Mouse (Mus musculus): Measurements from ENCODE around the gene Rhoh.
A peak's percentile ranks its signal among the peaks of the same experiment; 100 is the strongest.

Gene Rhoh

DNA sequence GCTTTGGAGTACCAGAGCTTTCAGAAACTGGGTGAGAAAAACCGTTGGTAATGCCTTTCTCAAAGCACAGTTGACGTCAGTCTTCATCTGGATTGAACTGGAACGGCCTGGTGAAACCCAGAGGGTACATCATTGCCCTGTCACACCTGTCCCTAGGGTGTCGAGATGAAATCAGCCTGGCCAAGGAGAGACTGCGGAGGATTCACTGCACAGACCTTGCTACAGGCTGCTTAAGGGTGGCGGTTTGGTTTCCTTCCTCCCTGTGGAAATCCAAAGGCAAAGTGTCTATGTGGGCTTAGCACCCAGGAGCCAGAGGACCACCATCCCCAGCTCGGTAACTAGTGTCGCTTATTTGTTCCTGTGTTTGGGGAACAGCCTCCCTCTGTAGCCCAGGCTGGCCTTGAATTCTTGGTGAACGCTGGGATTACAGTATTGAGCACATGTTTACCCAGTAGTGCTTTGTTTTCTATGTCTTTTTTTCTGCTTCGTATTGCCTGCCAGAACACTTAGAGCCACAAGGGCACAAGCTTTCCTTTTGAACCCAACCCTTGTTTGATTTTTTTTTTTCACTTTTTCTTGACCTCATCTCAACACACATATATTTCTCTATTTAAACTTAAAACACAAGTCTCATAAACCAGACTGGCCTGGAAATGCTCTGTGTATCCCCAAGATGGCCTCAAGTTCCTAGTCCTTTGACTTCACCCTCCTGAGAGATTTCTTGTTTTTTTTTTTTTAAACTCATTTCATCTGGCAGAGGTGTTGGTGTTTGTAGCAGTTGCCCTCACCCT is at the start of gene Rhoh:
TSS of gene Rhoh (plus strand) at position 60 of the 791 bp plus-strand sequence.
- DNase-seq (ENCODE audit: low spot score), result no peak

DNA sequence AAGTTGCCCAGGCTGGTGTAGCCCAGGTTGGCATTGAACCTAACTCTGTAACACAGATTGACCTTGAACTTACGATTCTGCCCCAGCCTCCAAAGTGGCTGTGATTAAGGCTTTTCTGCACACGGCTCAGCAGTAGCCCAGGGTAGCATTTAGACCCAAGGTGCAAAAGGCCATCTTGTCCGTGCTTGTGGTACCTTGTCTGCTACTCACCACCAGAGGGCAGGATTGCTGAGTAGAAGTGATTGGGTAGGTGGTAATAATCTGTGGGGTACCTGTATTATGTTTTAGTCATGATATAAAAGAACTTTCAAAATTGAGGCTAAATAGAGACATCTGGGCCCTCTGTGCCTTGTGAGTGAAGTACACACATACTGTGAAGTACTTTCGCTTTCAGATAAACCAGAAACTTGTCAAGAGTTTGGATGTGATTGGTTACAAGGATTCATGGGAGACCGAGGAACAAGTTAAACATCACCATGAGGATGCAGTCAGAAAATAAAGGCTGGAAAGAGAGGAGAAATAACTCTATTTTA is 37.3 kb upstream of the Rhoh start:
- peak; percentile 52 for DNase-seq (ENCODE audit: low spot score)

DNA sequence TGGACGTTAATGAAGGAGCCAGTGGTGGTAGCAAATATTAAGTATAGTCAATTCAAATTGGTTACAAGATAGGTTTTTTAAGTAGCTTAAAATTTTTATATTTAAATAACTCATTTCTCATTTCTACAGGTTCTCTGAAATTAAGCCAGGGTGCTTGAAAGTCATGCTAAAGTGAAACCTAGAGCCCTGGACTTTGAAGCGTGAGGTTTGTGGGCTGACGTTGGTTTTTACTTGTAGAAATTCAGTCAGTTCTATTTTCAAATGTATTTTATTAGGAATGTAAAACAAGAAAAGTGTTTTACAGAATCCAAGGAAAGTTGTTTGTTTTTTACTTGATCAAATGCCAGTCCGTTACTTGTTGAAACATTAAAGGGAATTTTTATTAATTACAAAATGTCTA is 34.5 kb upstream of the Rhoh start:
- no peak for DNase-seq (ENCODE audit: low spot score)

DNA sequence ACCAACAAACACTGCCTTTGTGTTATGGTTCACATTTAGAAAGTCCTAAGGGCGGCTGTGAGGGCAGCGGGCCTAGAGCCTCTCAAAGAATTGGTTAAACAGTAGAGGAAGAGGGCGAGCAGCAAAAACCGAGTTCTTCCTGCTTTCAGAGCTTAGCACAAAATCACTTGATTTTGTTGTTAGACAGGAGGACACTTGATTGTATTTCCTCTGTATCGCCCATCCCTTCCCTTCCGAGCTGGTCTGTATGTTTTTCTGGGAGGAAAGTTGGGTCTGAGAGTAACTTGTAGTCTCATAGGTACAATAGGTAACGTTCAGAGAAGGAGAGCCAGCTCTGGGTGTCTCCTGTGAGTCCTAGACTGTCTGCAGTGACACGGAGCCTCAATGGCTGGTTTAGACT is 33.9 kb upstream of the Rhoh start:
- no peak for DNase-seq (ENCODE audit: low spot score)

DNA sequence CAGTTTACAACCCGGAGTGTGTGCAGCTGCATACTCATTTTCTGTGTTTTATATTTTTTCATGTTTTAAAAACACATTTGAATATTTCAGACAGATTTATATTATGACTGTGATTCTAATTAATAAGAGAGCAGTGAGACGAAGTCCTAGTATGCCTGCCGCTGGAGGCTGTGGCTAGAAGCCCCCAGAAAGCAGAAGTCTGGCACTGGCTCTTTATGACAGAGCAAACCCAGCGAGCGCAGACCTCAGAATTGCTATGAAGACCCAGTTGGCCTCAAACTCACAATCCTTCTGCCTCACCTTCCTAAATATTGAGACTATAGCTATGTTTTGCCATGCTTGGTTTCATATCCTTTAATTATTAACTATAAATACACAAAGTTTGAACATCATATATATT is 32.8 kb upstream of the Rhoh start:
- no peak for DNase-seq (ENCODE audit: low spot score)

DNA sequence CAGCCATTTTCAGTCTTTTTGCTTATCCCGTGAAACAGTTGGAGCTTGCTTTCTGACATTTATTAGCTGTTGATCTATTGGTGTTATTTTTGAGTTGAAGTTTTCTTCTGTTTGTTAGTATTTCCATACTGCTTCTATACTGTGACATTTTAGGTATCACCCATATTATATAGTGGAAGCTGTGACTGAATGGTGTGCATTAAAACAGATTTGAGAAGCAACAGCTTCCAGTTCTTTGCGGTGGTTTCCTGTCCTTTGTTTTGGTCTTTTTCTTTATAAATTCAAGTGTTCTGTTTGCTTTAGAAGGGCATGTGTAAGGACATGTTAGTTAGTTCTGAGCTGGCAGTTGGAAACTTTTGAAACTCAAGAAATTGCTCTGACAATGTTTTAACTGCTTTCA is 32.0 kb upstream of the Rhoh start:
- DNase-seq (ENCODE audit: low spot score), result no peak

DNA sequence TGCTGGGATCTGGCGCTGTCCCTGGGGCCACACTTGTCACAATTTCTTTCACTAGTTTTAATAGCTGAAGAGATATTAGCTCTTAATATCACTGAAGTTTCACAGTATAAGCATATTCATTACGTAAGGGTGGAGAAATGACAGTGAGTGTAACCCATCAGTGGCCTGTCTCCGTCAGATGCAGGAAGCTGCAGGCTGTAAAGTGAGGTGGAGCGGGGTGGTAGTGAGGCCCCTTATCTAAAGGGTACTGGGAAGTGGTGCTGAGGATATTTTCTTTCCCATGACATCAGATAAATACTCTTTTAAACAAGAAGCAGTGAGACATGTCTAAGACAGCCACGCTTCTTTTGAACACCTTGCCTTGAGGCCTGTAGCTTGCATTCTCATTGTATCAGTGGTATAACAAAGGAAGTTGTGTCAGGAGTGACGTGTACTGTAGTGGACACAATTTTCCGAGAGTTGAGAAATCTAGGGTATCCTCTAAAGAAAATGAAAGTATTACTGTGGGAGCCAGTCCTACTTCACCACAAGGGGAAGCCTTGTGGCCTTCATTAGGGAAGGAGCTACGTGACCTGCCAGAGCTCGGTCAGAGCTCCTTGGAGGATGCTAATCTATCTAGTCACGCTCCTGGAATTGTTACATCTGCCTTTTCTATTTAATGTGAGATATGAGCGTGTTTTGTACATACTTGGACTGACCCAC is 28.9 kb upstream of the Rhoh start:
- peak; percentile 15 for DNase-seq (ENCODE audit: low spot score)

DNA sequence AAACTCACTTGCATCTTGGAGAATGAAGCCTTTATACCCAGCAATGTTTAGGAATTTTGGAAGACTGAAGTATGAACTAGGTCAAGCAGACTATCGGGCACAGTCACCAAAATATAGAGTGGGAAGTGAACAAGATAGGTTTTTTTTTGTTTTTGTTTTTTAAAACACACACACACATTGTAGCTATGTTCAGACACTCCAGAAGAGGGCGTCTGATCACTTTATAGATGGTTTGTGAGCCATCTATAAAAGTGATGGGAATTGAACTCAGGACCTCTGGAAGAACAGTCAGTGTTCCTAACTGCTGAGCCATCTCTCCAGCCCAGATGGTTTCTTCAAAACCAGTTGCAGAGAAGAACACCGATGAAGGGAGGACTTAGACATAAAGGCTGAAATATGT is 27.9 kb upstream of the Rhoh start:
- no peak for DNase-seq (ENCODE audit: low spot score)

DNA sequence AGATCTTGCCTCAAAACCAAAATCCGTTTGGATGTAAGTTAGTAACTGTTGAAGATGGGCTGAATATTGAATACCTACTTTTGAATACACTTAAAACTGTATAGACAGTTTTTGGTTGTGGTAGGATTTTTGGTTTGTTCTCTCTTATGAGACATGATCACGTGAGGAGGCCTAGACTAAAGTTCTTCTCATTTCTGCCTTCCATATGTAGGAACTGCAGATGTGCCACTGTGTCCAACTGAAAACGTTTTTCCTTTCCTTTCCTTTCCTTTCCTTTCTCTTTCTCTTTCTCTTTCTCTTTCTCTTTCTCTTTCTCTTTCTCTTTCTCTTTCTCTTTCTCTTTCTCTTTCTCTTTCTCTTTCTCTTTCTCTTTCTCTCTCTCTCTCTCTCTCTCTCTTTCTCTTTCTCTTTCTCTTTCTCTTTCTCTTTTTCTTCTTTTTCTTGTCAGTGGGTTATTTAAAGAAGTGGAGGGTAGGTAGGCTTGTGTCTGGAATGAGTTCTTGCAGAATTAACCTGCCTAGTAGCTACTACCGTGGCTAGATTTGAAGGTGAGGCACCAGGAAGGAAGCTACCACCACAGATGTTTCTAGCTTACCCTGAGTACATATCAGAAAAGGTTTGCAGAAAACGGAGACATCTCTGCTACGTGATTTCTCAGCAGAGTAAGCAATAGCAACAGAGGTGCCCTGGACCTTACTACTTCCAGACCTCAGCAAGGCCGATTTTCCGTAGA is 27.1 kb upstream of the Rhoh start:
- no peak for DNase-seq (ENCODE audit: low spot score)

DNA sequence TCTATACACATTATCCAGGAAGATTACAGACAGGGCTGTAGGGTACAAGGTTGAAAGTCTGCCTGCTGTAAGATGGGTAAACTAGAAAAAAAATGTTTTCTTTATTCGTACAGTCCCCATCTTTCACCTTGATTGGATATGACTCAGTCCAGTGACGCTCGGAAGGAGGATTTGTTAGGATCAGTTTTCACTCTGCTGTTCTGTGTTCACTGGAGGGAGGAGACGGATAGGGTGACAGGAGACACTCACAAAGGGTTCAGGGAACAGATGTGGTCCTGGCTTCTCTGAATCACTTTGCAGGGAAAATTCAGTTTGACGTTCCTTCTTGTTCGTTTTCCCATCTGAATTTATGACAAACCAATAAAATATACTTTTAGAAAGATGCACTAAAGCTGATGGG is 23.0 kb upstream of the Rhoh start:
- no peak for DNase-seq (ENCODE audit: low spot score)

DNA sequence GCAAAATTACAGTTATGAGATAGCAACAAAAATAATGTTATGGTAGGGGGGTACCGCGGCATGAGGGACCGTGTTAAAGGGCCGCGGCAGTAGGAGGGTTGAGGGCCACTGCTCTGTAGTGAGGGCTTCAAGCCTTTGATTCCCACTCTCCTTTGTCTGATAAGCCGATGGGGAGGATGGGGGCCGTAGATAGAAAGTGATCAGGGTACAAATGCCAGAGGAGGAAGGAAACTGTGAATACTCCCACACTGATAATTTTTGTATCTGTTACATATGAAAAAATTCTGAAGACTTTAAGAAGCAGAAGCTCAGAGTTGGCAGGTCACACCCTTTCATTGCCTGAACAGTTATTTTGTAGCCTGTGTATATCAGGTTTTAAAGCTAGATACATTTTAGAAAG is 18.1 kb upstream of the Rhoh start:
- no peak for DNase-seq (ENCODE audit: low spot score)

DNA sequence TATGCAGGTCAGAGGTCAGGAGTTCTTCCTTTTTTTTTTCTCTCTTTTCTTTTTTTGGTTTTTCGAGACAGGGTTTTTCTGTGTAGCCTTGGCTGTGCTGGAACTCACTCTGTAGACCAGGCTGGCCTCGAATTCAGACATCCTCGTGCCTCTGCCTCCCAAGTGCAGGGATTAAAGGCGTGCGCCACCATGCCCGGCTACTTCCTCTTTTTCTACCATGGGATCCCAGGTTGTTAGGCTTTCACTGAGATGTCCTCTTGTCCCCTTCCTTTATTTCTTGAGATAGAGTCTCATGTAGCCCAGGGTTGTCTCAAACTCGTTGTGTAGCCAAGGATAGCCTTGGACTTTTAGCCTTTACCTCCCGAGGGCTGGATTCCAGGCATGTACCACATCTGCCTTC is 14.5 kb upstream of the Rhoh start:
- DNase-seq (ENCODE audit: low spot score), result no peak

DNA sequence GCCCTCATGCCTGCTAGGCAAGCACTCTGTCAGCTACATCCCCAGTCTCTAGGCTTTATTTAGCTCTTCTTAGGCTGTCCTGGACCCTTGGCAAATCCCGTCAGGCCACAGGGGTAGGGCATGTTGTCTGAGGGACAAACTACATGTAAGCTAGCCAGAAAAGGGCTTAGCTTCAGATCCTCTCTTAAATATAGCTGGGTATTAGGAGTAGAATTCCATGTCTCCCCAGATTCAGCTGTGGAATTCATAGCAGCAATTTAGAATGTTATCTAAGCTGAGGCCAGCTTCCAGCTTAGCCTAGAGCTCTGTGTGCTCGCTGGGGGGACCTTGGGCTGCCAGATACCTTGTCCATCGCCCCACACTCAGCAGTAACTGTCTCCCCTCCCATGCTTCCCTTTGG is 14.1 kb upstream of the Rhoh start:
- DNase-seq (ENCODE audit: low spot score), result no peak

DNA sequence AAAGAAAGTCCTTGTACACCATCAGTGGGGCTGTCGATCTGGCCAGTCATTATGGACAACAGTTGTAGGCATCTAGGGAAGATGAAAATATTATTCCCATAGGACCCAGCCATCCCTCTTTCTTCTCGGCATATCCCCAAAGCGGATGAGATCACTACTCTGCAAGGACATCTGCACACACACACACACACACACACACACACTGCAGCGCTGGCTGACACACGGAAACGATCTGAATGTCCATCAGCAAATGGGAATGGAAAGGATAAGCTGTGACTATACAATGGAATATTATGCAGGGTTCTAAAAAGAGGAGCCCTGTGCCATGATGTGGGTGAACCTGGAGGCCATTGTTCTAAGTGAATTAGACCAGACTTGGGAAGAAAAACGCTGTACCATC is 13.4 kb upstream of the Rhoh start:
- no peak for DNase-seq (ENCODE audit: low spot score)

DNA sequence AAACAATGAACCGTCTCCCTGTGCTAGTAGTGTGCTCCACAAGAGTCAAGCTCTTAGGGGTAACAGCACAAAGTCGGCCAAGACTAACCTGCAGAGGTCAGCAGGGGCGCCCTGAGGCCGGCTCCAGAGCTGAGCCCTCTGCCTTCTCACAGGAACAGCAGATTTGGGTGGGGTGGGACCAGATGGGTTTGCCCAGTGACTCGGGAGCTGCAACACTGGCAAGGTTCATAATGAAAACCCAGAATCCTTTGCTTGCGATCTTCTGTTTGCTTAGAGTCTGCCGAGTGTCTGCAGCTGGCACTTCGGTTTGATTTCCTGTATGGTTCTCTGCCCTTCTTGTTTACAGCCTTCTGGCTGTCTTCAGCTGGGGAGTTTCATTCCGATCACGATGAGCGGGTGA is 10.2 kb upstream of the Rhoh start:
- DNase-seq (ENCODE audit: low spot score), result peak; percentile 44

DNA sequence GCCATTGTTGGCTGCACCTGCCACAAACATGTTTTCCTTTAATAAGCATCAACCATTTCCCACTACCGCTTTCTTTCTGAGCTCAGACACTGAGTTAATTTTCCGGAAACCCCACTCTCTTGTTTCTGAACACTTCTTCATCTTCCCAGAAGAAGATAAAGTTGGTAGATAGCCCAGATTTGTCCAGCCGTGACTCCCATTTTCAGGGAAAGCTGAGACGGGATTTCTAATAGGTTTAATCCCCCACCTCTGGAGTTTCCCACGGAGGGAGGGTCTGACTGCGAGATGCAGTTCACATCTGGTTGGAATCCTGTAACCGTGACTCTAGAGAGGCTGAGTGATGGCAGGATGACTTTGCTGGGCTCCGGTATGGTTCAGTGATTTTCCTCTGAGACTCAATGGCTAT is 6.2 kb upstream of the Rhoh start:
- no peak for DNase-seq (ENCODE audit: low spot score)

DNA sequence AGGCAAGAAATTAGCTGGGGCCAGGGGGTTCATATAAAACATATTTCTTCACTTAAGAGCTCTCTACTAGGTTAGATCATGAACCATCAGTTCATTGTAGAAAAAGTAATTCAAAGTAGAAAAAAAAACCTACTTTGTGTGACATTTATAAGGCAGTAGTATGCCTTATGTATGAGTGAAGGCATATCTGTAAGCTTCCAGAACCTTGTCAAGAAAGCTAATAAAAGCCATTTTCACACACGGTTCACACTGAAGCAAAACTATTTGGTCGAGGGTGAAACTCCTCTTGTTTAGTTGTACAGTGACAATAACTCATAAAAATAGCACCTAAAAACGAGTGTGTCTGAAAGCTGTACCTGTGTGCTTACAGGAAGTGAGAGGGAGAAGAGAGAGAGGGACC is 5.4 kb upstream of the Rhoh start:
- DNase-seq (ENCODE audit: low spot score), result no peak

DNA sequence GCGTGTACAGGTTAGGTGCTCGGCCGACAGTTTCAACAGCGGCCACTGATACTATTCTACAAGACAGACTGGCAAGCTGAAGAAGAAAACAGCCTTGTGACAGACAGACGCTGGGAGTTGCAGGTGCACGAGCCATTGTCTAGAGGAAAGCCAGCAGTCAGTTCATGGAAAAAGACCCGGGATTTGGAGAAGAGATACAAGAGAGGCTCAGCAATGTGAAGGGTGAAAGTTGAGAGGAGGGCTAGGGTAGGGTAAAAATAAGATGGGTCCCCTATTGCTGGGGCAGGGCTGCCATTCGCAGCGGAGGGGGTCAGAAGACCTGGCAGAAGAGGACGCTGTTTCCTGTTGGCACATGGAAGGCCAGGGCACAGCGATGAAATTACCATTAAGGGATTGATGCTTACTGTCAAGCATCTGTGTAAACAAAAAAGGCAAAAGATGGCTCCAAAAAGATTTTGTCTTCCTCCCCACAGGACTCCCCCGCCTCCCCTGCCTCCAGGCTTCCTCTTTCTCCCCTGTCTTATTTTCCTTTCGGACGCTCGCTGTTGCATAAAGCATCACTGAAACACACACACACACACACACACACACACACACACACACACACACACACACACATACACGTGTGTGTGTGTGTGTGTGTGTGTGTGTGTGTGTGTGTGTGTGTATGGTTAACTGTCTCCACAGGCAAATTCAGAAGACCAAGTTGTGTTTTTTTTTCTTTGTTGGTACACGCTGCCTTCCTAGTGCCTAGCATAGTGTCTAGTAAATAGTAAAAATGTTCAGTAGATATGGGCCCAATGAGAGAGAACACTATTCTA is 4.2 kb upstream of the Rhoh start:
- DNase-seq (ENCODE audit: low spot score), result no peak

DNA sequence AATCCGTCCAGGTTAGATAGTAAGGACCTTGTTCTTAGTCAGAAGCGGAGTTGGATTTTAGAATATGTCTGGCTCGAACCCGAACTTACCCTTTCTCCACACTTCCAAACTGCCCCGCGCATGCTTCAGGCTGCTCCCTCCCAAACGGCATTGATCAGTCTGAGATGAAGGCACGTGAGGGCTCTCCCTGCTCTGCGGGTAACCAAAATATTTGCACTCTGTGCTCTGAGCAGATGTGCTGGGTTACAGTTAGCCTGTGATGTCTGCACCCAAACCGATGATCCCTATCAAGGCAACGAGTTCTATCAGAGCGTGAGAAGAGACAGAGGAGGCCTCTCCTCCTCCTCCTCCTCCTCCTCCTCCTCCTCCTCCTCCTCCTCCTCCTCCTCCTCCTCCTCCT is 3.1 kb upstream of the Rhoh start:
- no peak for DNase-seq (ENCODE audit: low spot score)

DNA sequence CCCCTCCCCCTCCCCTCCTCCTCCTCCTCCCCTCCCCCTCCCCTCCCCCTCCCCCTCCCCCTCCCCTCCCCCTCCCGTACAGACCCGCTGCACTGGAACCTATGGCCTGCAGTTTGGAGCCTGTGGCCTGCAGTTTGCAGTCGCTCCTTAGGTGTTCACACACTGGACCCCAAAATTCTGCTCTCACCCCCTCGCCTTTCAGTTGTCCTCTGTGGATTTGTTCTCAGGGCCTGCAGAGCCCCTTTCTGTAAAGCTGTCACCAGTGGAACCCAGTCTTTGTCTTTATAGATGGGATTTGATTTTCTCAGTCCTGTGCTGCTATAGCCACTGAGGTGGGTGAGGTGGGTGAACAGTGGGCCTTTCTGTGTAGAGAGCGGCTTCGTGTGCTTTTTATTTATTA is 2.7 kb upstream of the Rhoh start:
- no peak for DNase-seq (ENCODE audit: low spot score)

DNA sequence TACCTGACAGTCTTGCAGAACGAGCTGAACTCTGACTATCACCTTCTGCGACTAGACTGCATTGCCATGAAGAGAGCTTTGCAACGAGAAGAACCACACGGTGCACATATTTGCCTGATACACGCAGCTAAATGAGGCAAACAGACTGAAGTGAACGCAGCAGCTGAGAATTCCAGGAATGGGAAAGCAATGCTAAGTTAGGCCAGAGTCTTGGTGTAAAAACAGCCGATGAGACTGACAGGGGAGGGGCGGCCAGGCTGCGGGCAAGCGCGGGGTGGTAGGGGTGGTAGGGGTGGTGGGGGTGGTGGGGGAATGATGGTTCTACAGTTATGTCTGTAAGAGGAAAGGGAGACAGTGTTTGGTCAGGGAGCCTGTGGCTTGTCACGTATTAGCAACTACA is 2.1 kb upstream of the Rhoh start:
- no peak for DNase-seq (ENCODE audit: low spot score)

DNA sequence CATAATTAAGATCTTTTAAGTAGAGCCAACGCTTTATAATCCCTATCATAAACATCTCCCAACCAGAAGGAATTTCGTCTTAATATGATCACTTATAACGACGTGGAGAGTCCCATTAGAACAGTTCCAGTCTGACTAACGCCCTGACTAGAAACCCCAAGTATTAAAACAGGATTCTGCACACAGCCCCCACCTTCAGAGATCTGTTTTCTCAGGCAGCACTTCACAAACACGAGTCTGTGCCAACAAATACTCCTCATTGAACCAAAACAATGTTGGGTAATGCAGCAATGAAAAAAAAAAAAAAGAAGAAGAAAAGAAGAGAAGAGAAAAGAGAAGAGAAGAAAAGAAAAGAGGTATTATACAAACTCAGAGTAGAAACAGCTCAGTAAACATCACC is 1.6 kb upstream of the Rhoh start:
- no peak for DNase-seq (ENCODE audit: low spot score)

Data from lung, postnatal 25 days (tissue).